Mouse (Mus musculus): Measurements from ENCODE around the gene Kpna6.
A peak's percentile ranks its signal among the peaks of the same experiment; 100 is the strongest.

Gene Kpna6

DNA sequence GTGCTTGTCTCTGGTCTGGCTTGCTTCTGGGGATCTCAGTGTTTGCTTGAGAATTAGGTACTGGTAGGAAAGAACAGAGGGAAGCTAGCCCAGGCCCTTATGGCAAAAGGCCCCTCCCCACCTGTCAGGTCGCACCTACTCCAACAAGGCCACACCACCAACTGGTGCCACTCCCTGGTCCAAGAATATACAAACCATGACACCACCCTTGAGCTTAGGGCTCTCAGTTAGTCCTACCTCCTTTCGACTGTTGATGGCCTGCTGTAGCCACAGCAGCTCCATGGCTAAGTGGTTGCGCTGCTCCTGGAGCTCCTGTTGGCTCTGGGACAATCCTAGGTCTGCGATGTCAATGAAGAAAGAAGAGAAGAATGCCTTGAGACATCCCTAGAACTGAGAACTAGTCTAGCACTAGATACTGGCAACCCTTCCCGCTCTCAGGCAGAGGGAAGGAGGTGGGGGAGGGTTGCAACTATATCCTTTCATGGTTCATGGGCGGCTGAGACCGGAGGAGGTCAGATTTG, 55.4 kb downstream of the Kpna6 start:
- DNase-seq = no peak

DNA sequence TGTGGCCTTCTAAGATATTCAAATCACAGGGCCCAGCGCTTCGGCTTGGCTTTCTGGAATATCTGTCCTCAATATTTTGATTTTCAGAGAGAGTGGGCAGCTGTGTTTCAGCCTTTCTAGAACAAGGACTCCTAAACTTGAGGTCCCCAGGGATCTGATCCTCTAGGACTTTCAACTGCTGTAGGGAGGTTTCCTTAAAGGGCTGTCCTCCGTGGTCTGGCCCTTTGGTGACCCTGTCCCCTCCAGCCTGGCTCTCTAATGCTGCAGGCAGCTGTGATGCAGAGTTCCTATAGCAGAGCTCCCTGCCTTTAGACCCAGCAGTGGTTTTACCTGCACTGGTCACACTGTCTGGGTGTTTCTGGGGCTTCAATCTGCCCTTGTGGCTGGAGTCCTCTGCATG, 55.9 kb downstream of the Kpna6 start:
- no peak for DNase-seq

GRCm38 (mm10) chr4:129615801-129616290, 56.7 kb downstream of the Kpna6 start:
- no peak for DNase-seq

DNA sequence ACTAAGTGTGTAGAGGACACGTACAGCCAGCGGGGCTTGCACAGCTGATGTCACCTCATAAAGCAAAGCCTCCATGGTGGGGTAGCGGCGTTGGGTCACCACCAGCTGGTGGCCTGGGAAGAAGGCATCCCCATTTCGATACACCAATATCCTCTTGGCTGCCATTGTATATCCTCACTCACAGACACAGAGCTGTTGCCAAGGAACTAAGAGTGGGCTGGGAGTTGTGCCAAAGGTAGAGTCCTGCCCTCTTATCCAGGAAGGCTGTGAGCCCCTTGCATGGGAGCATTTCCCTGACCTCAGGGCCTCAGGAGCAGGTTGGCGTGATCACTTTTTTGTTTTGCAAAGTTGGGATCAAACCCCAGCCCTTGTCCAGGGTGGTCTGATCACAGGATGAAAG, 58.5 kb downstream of the Kpna6 start, which contains the start of gene Dcdc2b:
Dcdc2b (minus strand) TSS at position 165 of the 400 bp plus-strand sequence.
- peak; percentile 11 for DNase-seq

DNA sequence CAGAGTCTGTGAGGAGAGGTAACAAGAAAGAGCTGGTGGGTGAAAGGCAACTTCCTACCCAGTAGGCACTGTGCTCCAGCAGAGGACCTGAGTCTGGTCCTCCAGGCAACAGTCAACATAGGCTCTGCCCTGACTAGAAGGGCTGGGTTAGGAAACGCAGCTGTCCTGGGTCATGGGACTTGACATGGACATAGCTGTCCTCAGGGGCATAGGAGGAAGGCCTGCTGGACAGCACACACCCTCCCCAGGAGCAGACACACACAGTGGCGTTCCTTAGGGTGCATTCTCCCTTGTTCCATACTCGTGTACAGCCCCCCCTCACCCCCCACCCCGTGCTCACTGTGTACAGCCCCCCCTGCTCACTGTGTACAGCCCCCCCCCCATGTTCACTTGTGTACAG, 62.1 kb downstream of the Kpna6 start:
- DNase-seq = no peak

DNA sequence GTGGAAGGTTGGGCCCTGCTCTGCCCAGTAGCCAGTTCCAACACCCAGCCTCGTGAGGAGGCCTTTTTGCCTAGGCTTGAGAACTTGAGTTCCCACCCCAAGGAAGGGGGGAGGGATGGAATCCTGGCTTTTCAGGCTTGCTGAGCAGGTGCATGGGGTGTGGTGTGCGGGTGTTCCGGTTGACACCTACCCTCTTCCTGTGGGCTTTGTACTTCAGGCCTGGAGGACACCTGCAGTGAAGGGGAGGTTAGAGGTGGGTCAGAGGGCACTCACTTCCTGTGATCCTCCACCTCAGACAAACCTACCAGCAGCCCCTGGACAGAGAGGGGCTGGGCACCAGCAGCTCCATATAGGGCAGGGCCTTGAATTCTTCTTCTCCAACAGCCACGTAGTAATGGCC, 62.5 kb downstream of the Kpna6 start:
- no peak for DNase-seq

- no peak for DNase-seq
Observed at GRCm38 (mm10) chr4:129609139-129609631, 63.4 kb downstream of the Kpna6 start.

DNA sequence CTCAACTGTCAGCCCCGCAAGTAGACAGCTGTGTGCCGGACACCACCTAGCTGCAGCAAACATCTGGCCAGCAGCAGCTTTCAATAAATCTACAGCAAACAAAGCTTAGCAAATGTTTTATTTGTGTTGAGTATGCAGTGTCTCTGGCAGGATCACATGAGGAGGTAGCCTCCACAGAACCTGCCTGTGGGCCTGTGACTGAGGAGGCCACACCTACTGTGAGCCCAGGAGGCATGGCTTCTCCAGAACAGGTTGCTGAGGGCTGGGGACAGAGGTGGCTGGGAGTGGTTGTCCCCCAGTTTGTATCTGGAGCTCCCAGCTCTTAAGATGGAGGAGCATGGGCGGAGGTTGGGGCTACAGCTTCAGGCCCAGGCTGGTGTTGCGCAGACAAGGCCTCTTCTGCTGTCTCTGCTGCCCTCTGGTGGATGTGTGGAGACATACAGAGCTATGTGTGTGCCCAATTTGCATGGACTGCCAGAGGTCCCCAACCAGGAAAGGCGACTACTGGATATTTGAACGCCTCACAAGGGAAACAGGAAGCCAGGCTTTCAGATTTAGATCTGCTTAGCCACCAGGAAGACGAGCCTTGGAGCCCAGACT, 64.0 kb downstream of the Kpna6 start:
- peak; percentile 78 for DNase-seq

DNA sequence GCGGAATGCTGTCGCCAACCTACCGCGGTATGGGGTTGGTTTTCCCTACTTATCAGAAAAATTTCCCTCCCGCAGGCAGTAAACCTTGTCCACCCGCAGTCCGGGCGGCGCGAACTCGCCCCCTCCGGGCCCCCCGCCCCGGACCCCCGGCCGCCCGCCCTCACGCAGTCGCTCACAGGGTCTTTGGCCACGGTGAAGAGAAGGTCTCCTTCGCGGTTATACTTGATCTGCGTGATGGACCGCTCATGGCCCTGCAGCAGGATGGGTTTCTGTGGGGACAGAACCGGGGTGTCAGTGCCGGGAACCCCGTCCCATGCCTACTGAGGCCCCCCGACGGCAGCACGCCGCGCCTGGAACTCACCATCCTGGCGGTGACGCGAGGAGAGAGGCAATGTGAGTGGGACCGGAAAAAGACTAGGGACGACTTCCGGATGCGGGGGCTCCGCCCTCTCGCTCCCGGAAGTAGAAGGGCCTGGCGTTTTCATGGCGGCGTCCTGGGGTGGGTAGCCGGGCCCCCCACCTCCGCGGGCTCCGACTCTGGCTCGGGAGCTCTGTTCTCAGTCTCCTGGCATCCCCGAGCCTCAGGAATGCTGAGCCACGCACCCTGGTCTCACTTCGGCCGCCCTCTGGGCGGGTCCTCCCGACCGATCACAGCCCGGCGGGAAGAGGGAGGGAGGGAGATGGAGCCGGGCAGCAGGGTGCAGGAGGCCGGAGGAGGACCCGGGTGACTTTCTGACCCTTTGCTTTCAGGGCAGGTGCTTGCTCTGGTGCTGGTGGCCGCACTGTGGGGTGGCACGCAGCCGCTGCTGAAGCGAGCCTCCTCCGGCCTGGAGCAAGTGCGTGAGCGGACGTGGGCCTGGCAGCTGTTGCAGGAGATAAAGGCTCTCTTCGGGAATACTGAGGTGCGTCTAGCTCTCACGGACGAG, 72.1 kb downstream of the Kpna6 start, which contains the start of the genes Eif3i and Tmem234:
Eif3i (minus strand) TSS at position 416 of the 926 bp plus-strand sequence.
Tmem234 (plus strand) TSS at position 436 of the 926 bp plus-strand sequence.
- peak; percentile 85 for DNase-seq
